Mouse (Mus musculus): Measurements from ENCODE around the gene Dip2a. TPM values are rescaled to one million over a fixed set of nuclear protein-coding genes. Genes with fewer than 3 reads are reported as not detected.

Dip2a gene
- total RNA-seq (2017) = 6.0 and 8.5 TPM in 2 replicates

- peak; percentile 78 to 91 for ATAC-seq (replicated peaks in 1 of 2; ENCODE audit: insufficient read depth in 1 of 2, low FRiP score in 2 of 2, low TSS enrichment in 1 of 2, low read depth in 1 of 2, poor library complexity in 2 of 2, severe bottlenecking in 2 of 2)
Observed at GRCm38 (mm10) chr10:76344711-76345539, at the start of gene Dip2a. TSS of gene Dip2a (minus strand) at chr10:76345291.

GRCm38 (mm10) chr10:76392596-76392995, 47.5 kb upstream of the Dip2a start:
- no peak for ATAC-seq (replicated peaks in 1 of 2; ENCODE audit: insufficient read depth in 1 of 2, low FRiP score in 2 of 2, low TSS enrichment in 1 of 2, low read depth in 1 of 2, poor library complexity in 2 of 2, severe bottlenecking in 2 of 2)

- peak in 1 of 2 experiments; percentile 25; a peak in 1 of 4 replicates for ATAC-seq (replicated peaks in 1 of 2; ENCODE audit: insufficient read depth in 1 of 2, low FRiP score in 2 of 2, low TSS enrichment in 1 of 2, low read depth in 1 of 2, poor library complexity in 2 of 2, severe bottlenecking in 2 of 2)
Observed at GRCm38 (mm10) chr10:76391786-76392185, 46.7 kb upstream of the Dip2a start.

GRCm38 (mm10) chr10:76391166-76391565, 46.1 kb upstream of the Dip2a start:
- ATAC-seq (replicated peaks in 1 of 2; ENCODE audit: insufficient read depth in 1 of 2, low FRiP score in 2 of 2, low TSS enrichment in 1 of 2, low read depth in 1 of 2, poor library complexity in 2 of 2, severe bottlenecking in 2 of 2) = no peak

GRCm38 (mm10) chr10:76374981-76375380, 29.9 kb upstream of the Dip2a start:
- ATAC-seq (replicated peaks in 1 of 2; ENCODE audit: insufficient read depth in 1 of 2, low FRiP score in 2 of 2, low TSS enrichment in 1 of 2, low read depth in 1 of 2, poor library complexity in 2 of 2, severe bottlenecking in 2 of 2) = no peak

- ATAC-seq (replicated peaks in 1 of 2; ENCODE audit: insufficient read depth in 1 of 2, low FRiP score in 2 of 2, low TSS enrichment in 1 of 2, low read depth in 1 of 2, poor library complexity in 2 of 2, severe bottlenecking in 2 of 2) = no peak
Observed at GRCm38 (mm10) chr10:76371736-76372135, 26.6 kb upstream of the Dip2a start.

- no peak for ATAC-seq (replicated peaks in 1 of 2; ENCODE audit: insufficient read depth in 1 of 2, low FRiP score in 2 of 2, low TSS enrichment in 1 of 2, low read depth in 1 of 2, poor library complexity in 2 of 2, severe bottlenecking in 2 of 2)
Observed at GRCm38 (mm10) chr10:76368766-76369165, 23.7 kb upstream of the Dip2a start.

- no peak for ATAC-seq (replicated peaks in 1 of 2; ENCODE audit: insufficient read depth in 1 of 2, low FRiP score in 2 of 2, low TSS enrichment in 1 of 2, low read depth in 1 of 2, poor library complexity in 2 of 2, severe bottlenecking in 2 of 2)
Observed at GRCm38 (mm10) chr10:76363233-76363632, 18.1 kb upstream of the Dip2a start.

GRCm38 (mm10) chr10:76358468-76358867, 13.4 kb upstream of the Dip2a start:
- ATAC-seq (replicated peaks in 1 of 2; ENCODE audit: insufficient read depth in 1 of 2, low FRiP score in 2 of 2, low TSS enrichment in 1 of 2, low read depth in 1 of 2, poor library complexity in 2 of 2, severe bottlenecking in 2 of 2) = no peak

- no peak for ATAC-seq (replicated peaks in 1 of 2; ENCODE audit: insufficient read depth in 1 of 2, low FRiP score in 2 of 2, low TSS enrichment in 1 of 2, low read depth in 1 of 2, poor library complexity in 2 of 2, severe bottlenecking in 2 of 2)
Observed at GRCm38 (mm10) chr10:76357286-76357875, 12.3 kb upstream of the Dip2a start.

GRCm38 (mm10) chr10:76354974-76355373, 9.9 kb upstream of the Dip2a start:
- ATAC-seq (replicated peaks in 1 of 2; ENCODE audit: insufficient read depth in 1 of 2, low FRiP score in 2 of 2, low TSS enrichment in 1 of 2, low read depth in 1 of 2, poor library complexity in 2 of 2, severe bottlenecking in 2 of 2) = peak; percentile 71 to 84

GRCm38 (mm10) chr10:76353986-76354385, 8.9 kb upstream of the Dip2a start:
- no peak for ATAC-seq (replicated peaks in 1 of 2; ENCODE audit: insufficient read depth in 1 of 2, low FRiP score in 2 of 2, low TSS enrichment in 1 of 2, low read depth in 1 of 2, poor library complexity in 2 of 2, severe bottlenecking in 2 of 2)

GRCm38 (mm10) chr10:76351953-76352352, 6.9 kb upstream of the Dip2a start:
- ATAC-seq (replicated peaks in 1 of 2; ENCODE audit: insufficient read depth in 1 of 2, low FRiP score in 2 of 2, low TSS enrichment in 1 of 2, low read depth in 1 of 2, poor library complexity in 2 of 2, severe bottlenecking in 2 of 2) = 0 out of 4 replicates have a peak, but pooled peaks of 1 of the 2 experiments have one; percentile 15

- ATAC-seq (replicated peaks in 1 of 2; ENCODE audit: insufficient read depth in 1 of 2, low FRiP score in 2 of 2, low TSS enrichment in 1 of 2, low read depth in 1 of 2, poor library complexity in 2 of 2, severe bottlenecking in 2 of 2) = peak; percentile 29 to 52; a peak in 1 of 4 replicates
Observed at GRCm38 (mm10) chr10:76346589-76346988, 1.5 kb upstream of the Dip2a start.

GRCm38 (mm10) chr10:76346043-76346491, 976 bp upstream of the Dip2a start:
- peak; percentile 38 to 44; a peak in 3 of 4 replicates for ATAC-seq (replicated peaks in 1 of 2; ENCODE audit: insufficient read depth in 1 of 2, low FRiP score in 2 of 2, low TSS enrichment in 1 of 2, low read depth in 1 of 2, poor library complexity in 2 of 2, severe bottlenecking in 2 of 2)

- peak; percentile 5 to 9; a peak in 1 of 4 replicates for ATAC-seq (replicated peaks in 1 of 2; ENCODE audit: insufficient read depth in 1 of 2, low FRiP score in 2 of 2, low TSS enrichment in 1 of 2, low read depth in 1 of 2, poor library complexity in 2 of 2, severe bottlenecking in 2 of 2)
Observed at GRCm38 (mm10) chr10:76345540-76345902, 430 bp upstream of the Dip2a start.

- no peak for ATAC-seq (replicated peaks in 1 of 2; ENCODE audit: insufficient read depth in 1 of 2, low FRiP score in 2 of 2, low TSS enrichment in 1 of 2, low read depth in 1 of 2, poor library complexity in 2 of 2, severe bottlenecking in 2 of 2)
Observed at GRCm38 (mm10) chr10:76334350-76334749, 10.7 kb downstream of the Dip2a start.

GRCm38 (mm10) chr10:76332040-76332439, 13.1 kb downstream of the Dip2a start:
- ATAC-seq (replicated peaks in 1 of 2; ENCODE audit: insufficient read depth in 1 of 2, low FRiP score in 2 of 2, low TSS enrichment in 1 of 2, low read depth in 1 of 2, poor library complexity in 2 of 2, severe bottlenecking in 2 of 2) = no peak
